Mouse (Mus musculus) CD4-positive, CD25-positive, alpha-beta regulatory T cell, adult 4 months (primary cell): ENCODE measurements around the gene Zfp534. TPM values are rescaled to one million over a fixed set of nuclear protein-coding genes. Genes with fewer than 3 reads are reported as not detected.
"Not testable (repeated sequence)": the region's sequence is repeated elsewhere in the genome, so short reads cannot be mapped to it uniquely, and the experiment has no call there.

Source experiments
- ATAC-seq: one replicate; pipeline ENCODE4 v1.8.0; 2017
- polyA plus RNA-seq, 2 experiments: library from polyadenylated mRNA; unstranded; fragments of 100-300 nt; shearing (Covaris generic); gene quantifications; one replicate each; pipeline ENCODE4 v1.2.1; 2017

Gene Zfp534
- under 1 TPM in 1 of 2 experiments, not detected in 1; 0.35 TPM for polyA plus RNA-seq

DNA sequence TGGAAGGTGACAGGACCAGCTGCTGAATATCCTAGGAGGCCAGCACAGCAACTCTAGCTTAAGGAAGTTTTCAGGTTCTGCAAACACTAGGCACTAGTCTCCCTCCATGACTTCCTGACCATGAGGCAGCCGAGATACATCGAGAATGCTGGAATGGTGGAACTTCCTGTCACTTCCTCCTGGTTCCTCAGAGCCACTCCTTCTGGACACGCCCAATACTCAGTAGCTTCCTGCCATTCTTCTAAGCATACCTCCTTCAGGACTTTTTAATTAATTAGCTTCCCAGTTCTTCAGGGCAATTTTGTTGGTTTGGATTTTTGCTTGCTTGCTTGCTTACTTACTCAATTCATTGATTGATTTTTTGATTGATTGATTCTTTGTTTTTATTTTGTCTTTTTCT lies at the start of gene Zfp534:
Zfp534 (minus strand) TSS at position 101 of the 400 bp plus-strand sequence.
- ATAC-seq: not testable (repeated sequence)

DNA sequence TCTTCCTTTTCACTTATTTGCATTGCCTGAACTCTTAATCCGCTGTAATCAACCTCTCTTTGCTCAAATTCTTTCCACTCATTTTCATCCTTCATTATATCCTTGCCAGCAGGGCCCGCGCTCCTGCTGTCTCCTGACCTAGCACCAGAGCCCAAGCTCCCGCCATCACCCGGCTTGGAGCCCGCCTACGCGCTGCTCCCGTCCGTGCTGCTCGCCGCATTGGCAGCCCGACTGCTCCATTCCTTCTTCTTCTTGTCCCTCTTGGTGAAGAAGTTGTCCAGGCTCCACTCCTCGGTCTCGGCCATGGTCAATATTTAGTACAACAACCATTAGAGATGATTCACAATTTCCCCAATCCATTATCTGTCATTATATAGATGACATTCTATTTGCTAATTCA lies 43.9 kb upstream of the Zfp534 start:
- not testable (repeated sequence) for ATAC-seq

DNA sequence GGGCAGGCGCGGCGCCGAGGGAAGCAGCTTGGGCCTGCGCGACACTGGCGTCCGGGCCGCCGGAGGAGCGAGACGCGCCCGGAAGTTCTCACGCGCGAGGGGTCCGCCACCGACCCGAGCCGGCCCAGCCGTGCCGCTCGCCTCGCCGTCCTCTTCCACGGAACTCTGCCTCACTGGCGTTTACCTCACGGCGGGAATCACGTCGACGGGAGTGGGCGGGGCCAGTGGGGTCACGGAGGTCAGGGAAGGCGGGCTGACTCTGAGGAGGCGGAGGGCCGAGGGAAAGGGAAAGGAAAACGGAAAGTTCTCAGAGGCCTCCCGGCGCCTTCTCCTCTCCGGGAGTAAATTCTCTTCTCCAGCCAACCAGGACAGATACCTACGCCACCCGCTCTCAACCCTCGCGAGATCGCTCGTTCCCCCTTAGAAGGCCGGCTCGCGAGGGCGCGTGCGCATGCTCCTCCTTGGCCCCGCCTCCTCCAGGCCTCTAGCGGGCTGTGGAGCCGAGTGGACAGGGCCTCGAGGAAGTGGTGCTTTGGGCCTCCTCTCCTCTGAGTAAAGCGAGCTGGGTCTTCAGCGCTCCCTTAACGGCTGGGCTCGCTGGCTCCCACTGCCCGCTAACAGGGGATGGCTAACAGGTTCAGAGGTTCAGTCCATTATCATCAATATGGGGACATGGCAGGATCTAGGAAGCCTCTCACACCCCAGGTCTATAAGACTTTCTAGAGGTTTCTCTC lies 36.5 kb upstream of the Zfp534 start:
- not testable (repeated sequence) for ATAC-seq

GRCm38 (mm10) chr4:147655245-147655644 lies 47.1 kb downstream of the Zfp534 start:
- not testable (repeated sequence) for ATAC-seq

DNA sequence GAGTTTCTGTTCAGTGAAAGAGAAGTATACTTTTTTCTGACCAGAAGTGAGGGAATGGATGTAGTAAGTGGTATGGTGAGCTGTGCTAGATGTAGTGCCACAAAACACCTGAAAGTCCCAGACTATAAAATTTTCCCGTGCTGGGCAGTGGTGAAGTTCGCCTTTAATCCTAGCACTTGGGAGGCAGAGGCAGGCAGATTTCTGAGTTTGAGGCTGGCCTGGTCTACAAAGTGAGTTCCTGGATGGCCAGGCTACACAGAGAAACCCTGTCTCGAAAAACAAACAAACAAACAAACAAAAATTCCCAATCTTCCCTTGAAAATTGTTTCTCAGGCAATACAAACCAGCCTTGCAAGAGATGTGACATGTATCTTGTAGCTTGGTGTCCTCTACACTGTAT lies 54.9 kb downstream of the Zfp534 start:
- ATAC-seq: not testable (repeated sequence)

- ATAC-seq: not testable (repeated sequence)
Observed at GRCm38 (mm10) chr4:147642413-147642812, 59.9 kb downstream of the Zfp534 start, which contains the start of gene Zfp979. TSS of gene Zfp979 (minus strand) at chr4:147642513.

DNA sequence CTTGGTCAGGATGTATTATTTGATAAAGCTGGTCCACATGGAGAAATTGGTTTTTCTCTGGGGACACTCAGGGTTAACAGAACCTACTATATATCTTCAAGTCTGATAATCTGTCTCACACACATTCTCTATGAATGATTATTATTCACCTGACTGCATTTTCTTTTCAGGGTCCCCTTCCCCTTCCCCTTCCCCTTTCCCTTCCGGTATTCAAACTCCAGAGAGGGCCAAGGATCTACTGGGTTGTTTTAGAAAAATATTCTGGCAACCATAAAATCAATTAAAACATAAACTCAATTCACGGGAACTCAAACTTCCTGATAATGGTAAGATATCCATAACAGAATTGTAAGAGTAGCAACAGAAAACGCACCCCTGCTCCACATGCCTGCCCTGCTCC lies 60.4 kb downstream of the Zfp534 start:
- not testable (repeated sequence) for ATAC-seq

GRCm38 (mm10) chr4:147633818-147634262 lies 68.5 kb downstream of the Zfp534 start:
- not testable (repeated sequence) for ATAC-seq

Other genes starting within 250 kb of the Zfp534 start
- under 1 TPM; 0.52 to 0.77 TPM for gene Zfp982, start 210.1 kb downstream of the Zfp534 start, polyA plus RNA-seq
- gene Gm16503, start 162.3 kb downstream of the Zfp534 start, polyA plus RNA-seq: under 1 TPM; 0.18 to 0.19 TPM
- gene Zfp985, start 149.3 kb downstream of the Zfp534 start, polyA plus RNA-seq: 1 to 10 TPM in 1 of 2 experiments, under 1 TPM in 1; 0.57 to 1.3 TPM
- gene Zfp979, start 60.0 kb downstream of the Zfp534 start, polyA plus RNA-seq: under 1 TPM in 1 of 2 experiments, not detected in 1; 0.31 TPM
- 10 to 100 TPM; 26.7 to 34.3 TPM for gene Zfp984, start 107.2 kb upstream of the Zfp534 start, polyA plus RNA-seq
- 1 to 10 TPM; 3.3 to 7.0 TPM for gene Zfp933, start 145.8 kb upstream of the Zfp534 start, polyA plus RNA-seq
- gene Miip, start 166.3 kb upstream of the Zfp534 start, polyA plus RNA-seq: 100 to 1,000 TPM in 1 of 2 experiments, 10 to 100 TPM in 1; 92.5 to 151 TPM
- 1 to 10 TPM; 2.1 to 3.8 TPM for gene Fv1, start 166.4 kb upstream of the Zfp534 start, polyA plus RNA-seq
- 10 to 100 TPM; 19.5 to 31.9 TPM for gene Mfn2, start 202.2 kb upstream of the Zfp534 start, polyA plus RNA-seq
- gene Plod1, start 234.2 kb upstream of the Zfp534 start, polyA plus RNA-seq: 1 to 10 TPM; 5.2 to 8.7 TPM
- 1 to 10 TPM; 8.3 to 9.4 TPM for gene 2510039O18Rik, start 238.3 kb upstream of the Zfp534 start, polyA plus RNA-seq